Mouse (Mus musculus) midbrain, embryonic 14.5 days (tissue): Measurements from ENCODE around the gene Zbed4. TPM values are rescaled to one million over a fixed set of nuclear protein-coding genes. Genes with fewer than 3 reads are reported as not detected.

Experiments used
- ATAC-seq: fragments of 200-750 bp; cut with Nextera tagmentation; 2 replicates; pipeline ENCODE4 v1.8.0; 2017; ENCODE audit warnings: moderate number of reproducible peaks, moderate library complexity; ENCODE audit not compliant: low FRiP score, low TSS enrichment
- DNase-seq: peaks from one replicate; pipeline ENCODE4 v3.0.0-alpha.2; 2015
- H3K27ac ChIP-seq: fragments of 300-500 bp; sonication (generic); replicated peaks from 2 replicates; pipeline ENCODE4 v1.5.1; 2014; ENCODE audit warnings: mild to moderate bottlenecking, low read depth, low read length, moderate library complexity
- H3K27me3 ChIP-seq: fragments of 300-500 bp; sonication (generic); 2 replicates; pipeline ENCODE4 v1.6.1; 2014; ENCODE audit warnings: low read length, control low read depth, mixed read lengths; ENCODE audit not compliant: control insufficient read depth, insufficient read depth
- H3K36me3 ChIP-seq: fragments of 300-500 bp; sonication (generic); 2 replicates; pipeline ENCODE4 v1.6.1; 2014; ENCODE audit warnings: low read length, control low read depth; ENCODE audit not compliant: control insufficient read depth, insufficient read depth
- H3K4me1 ChIP-seq: fragments of 300-500 bp; sonication (generic); 2 replicates; pipeline ENCODE4 v1.6.1; 2014; ENCODE audit warnings: mild to moderate bottlenecking, antibody characterized with exemption, low read length, control low read depth; ENCODE audit not compliant: control insufficient read depth, insufficient read depth
- H3K4me2 ChIP-seq: fragments of 300-500 bp; sonication (generic); 2 replicates; pipeline ENCODE4 v1.6.1; 2014; ENCODE audit warnings: mild to moderate bottlenecking, low read length, moderate library complexity
- H3K4me3 ChIP-seq: fragments of 300-500 bp; sonication (generic); replicated peaks from 2 replicates; pipeline ENCODE4 v1.5.1; 2014; ENCODE audit warnings: low read depth, low read length
- H3K9ac ChIP-seq: fragments of 300-500 bp; sonication (generic); replicated peaks from 2 replicates; pipeline ENCODE4 v1.6.1; 2014; ENCODE audit warnings: mild to moderate bottlenecking, low read length, moderate library complexity
- H3K9me3 ChIP-seq: fragments of 300-500 bp; sonication (generic); 2 replicates; pipeline ENCODE4 v1.6.1; 2016; ENCODE audit warnings: low read length, control low read depth, mixed read lengths; ENCODE audit not compliant: control insufficient read depth
- WGBS: fragments of 180-500 bp; shearing (Covaris S2); extraction: QIAGEN DNeasy Blood & Tissue Kit; methylation state at CpG from one replicate; pipeline ENCODE4 v1.1.7; 2014; 5-methylcytosine and 5-hydroxymethylcytosine counted together
- polyA plus RNA-seq: library from polyadenylated mRNA; unstranded; fragments of >200 nt; fragmentation: Nextera tagmentation; extraction: Ambion mirVana; gene quantifications from 2 replicates; pipeline ENCODE4 v1.2.1, GENCODE M21; 2014

The Zbed4 gene
- polyA plus RNA-seq, 1 experiment from 2014 or later, result 25.7 TPM

DNA sequence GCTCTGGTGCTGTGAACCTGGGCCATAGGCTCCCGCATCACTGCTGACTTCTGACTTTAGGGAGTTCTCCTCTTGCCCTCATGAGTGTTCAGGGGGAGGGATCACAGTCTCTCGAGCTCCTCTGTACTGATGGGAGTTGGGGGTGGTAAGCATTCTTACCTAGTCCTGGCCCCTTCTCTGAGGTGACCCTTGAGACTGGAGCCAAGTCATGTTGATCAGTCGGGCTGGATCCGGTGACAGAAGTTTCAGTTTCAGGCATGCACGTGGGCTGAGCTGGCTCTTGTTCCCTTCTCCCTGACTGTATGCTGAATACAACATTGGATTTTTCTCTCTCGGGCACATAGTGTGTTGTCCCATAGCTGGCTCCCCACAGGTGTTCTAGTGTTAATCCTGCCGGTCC is 69.9 kb downstream of the Zbed4 start:
- Histone ChIP-seq H3K9ac (no peak overlapping the region), H3K4me1 (peaks cover 17% of the 10 kb centered on the region), H3K27me3 (no peaks in the 10 kb centered on the region), H3K36me3 (peaks cover 47% of the 10 kb centered on the region), H3K4me2 (no peak overlapping the region), H3K4me3 (no peak overlapping the region), H3K27ac (no peak overlapping the region), H3K9me3 (no peaks in the 10 kb centered on the region)
- ATAC-seq (no peak), DNase-seq (no peak)
- 86% methylated on average over 7 of the region's 7 CpGs for WGBS

DNA sequence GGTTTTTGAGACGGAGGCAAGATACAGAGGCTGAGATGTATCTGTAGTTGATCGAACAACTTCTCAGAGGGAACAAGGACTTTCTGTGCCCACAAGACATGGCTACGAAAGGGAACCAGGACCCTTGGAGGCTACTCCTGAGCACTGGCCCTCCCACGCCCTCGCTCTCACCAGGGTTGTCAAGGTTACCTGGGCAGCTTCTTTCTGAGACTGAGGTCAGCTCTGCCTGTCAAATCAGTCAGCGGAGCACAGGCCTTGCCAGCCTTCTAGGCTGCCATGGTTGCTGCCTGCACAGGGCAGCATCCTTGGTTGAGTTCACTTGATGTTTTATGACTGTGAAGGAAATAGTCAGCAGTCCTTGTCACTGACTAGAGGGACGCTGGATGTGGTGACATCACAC is 71.1 kb downstream of the Zbed4 start:
- H3K36me3 ChIP-seq, result peaks cover 56% of the 10 kb centered on the region
- no peak for DNase-seq

GRCm38 (mm10) chr15:88823376-88823775 is 71.9 kb downstream of the Zbed4 start:
- ATAC-seq (no peak), DNase-seq (no peak)
- Histone ChIP-seq H3K27ac (no peak overlapping the region), H3K4me3 (no peak overlapping the region), H3K36me3 (peaks cover 56% of the 10 kb centered on the region), H3K9ac (no peak overlapping the region), H3K27me3 (no peaks in the 10 kb centered on the region), H3K4me2 (no peak overlapping the region), H3K9me3 (no peaks in the 10 kb centered on the region), H3K4me1 (peaks cover 15% of the 10 kb centered on the region)
- WGBS, result 96% methylated on average over 5 of the region's 5 CpGs

More for the DNA sequence above, 71.1 kb downstream of the Zbed4 start:
- Histone ChIP-seq H3K4me2 (no peak overlapping the region), H3K27ac (no peak overlapping the region), H3K9me3 (no peaks in the 10 kb centered on the region), H3K27me3 (no peaks in the 10 kb centered on the region), H3K4me1 (peaks cover 17% of the 10 kb centered on the region), H3K9ac (no peak overlapping the region), H3K4me3 (no peak overlapping the region)
- 95% methylated on average over 7 of the region's 7 CpGs for WGBS
- ATAC-seq, result no peak

DNA sequence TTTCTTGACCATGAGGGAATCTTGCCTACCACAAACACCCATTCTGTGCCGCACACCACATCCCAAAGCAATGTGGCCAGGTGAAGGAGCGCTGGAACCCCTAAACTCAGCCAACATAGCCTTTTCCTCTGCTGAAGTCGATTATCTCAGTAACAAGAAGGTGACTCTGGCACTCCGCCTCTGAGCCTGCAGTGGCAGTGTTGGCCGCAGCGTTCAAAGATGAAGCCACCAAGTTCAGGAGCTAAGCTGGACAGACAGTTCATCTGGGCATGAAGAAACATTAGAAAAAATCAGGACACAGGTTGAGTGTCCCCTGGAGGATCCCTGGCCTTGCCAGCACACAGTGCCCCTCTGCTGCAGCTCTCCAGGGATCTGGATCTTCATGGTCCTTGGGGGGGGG is 76.0 kb downstream of the Zbed4 start:
- DNase-seq (no peak), ATAC-seq (no peak)
- Histone ChIP-seq H3K9ac (no peak overlapping the region), H3K27me3 (no peaks in the 10 kb centered on the region), H3K4me1 (no peaks in the 10 kb centered on the region), H3K4me3 (no peak overlapping the region), H3K27ac (no peak overlapping the region), H3K9me3 (no peaks in the 10 kb centered on the region), H3K36me3 (peaks cover 48% of the 10 kb centered on the region), H3K4me2 (no peak overlapping the region)
- WGBS, result 95% methylated on average over 6 of the region's 6 CpGs

GRCm38 (mm10) chr15:88827991-88828799 is 76.7 kb downstream of the Zbed4 start:
- Histone ChIP-seq H3K9me3 (no peaks in the 10 kb centered on the region), H3K27me3 (no peaks in the 10 kb centered on the region), H3K36me3 (peaks cover 41% of the 10 kb centered on the region), H3K4me1 (no peaks in the 10 kb centered on the region), H3K9ac (no peak overlapping the region), H3K27ac (no peak overlapping the region), H3K4me2 (no peak overlapping the region), H3K4me3 (no peak overlapping the region)
- DNase-seq (peak; percentile 53), ATAC-seq (0 out of 2 replicates have a peak, but pooled peaks have one; percentile 40)
- 26% methylated on average over 9 of the region's 9 CpGs for WGBS

GRCm38 (mm10) chr15:88828800-88829705 is 77.6 kb downstream of the Zbed4 start:
- 57% methylated on average over 17 of the region's 17 CpGs for WGBS
- peak; percentile 92 for DNase-seq
- ATAC-seq, result peak; percentile 87
- Histone ChIP-seq H3K36me3 (peaks cover 32% of the 10 kb centered on the region), H3K27me3 (no peaks in the 10 kb centered on the region), H3K27ac (no peak overlapping the region), H3K9ac (no peak overlapping the region), H3K4me2 (no peak overlapping the region), H3K9me3 (no peaks in the 10 kb centered on the region), H3K4me3 (no peak overlapping the region), H3K4me1 (no peaks in the 10 kb centered on the region)

GRCm38 (mm10) chr15:88829791-88830440 is 78.5 kb downstream of the Zbed4 start:
- Histone ChIP-seq H3K36me3 (peaks cover 24% of the 10 kb centered on the region), H3K4me1 (no peaks in the 10 kb centered on the region), H3K27ac (no peak overlapping the region), H3K4me3 (no peak overlapping the region), H3K9me3 (no peaks in the 10 kb centered on the region), H3K4me2 (no peak overlapping the region), H3K9ac (no peak overlapping the region), H3K27me3 (no peaks in the 10 kb centered on the region)
- 77% methylated on average over 6 of the region's 6 CpGs for WGBS
- DNase-seq (no peak), ATAC-seq (no peak)

DNA sequence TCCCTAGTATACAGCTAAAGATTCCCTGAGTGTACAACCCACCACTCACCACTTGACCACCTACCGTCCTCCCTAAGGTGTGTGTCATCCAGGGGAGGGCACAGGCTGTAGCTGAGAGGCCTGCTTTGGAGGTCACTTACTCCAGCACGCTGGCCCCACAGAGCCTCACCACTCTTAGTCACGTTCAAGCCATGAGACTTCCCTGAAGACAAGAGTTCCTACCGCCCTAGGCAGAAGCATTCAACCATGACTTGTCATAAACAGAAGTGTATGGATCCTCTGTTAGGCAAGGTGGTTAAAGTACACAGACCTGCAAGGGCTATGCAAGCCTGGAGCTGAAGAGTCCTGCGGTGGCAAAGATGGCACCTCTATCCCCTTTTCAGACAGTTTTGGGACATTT is 79.2 kb downstream of the Zbed4 start:
- WGBS, result 79% methylated on average over 5 of the region's 5 CpGs
- H3K9ac ChIP-seq, result no peak overlapping the region
- no peak overlapping the region for H3K4me2 ChIP-seq
- ATAC-seq, result no peak
- H3K27ac ChIP-seq, result no peak overlapping the region
- H3K9me3 ChIP-seq, result no peaks in the 10 kb centered on the region
- H3K4me3 ChIP-seq, result no peak overlapping the region
- H3K27me3 ChIP-seq, result no peaks in the 10 kb centered on the region
- peaks cover 16% of the 10 kb centered on the region for H3K36me3 ChIP-seq
- DNase-seq, result no peak
- H3K4me1 ChIP-seq, result no peaks in the 10 kb centered on the region
